Mouse (Mus musculus) hindbrain, embryonic 15.5 days (tissue): ENCODE results near the gene 1700018F24Rik. TPM values are rescaled to one million over a fixed set of nuclear protein-coding genes. Genes with fewer than 3 reads are reported as not detected.
"Not testable (repeated sequence)": the region's sequence is repeated elsewhere in the genome, so short reads cannot be mapped to it uniquely, and the experiment has no call there.

Experiments used
- ATAC-seq: fragments of 200-750 bp; cut with Nextera tagmentation; 2 replicates; pipeline ENCODE4 v1.8.0; 2017; ENCODE audit warnings: low read depth, moderate number of reproducible peaks, moderate TSS enrichment; ENCODE audit not compliant: low FRiP score
- H3K27ac ChIP-seq: fragments of 300-500 bp; sonication (generic); replicated peaks from 2 replicates; pipeline ENCODE4 v1.5.1; 2015; ENCODE audit warnings: mild to moderate bottlenecking, inconsistent platforms
- H3K27me3 ChIP-seq: fragments of 300-500 bp; sonication (generic); 2 replicates; pipeline ENCODE4 v1.6.1; 2015; ENCODE audit warnings: control low read depth, inconsistent platforms
- H3K36me3 ChIP-seq: fragments of 300-500 bp; sonication (generic); 2 replicates; pipeline ENCODE4 v1.6.1; 2015; ENCODE audit warnings: control low read depth, inconsistent platforms
- H3K4me1 ChIP-seq: fragments of 300-500 bp; sonication (generic); replicated peaks from 2 replicates; pipeline ENCODE4 v1.6.1; 2015; ENCODE audit warnings: control low read depth, inconsistent platforms
- H3K4me2 ChIP-seq: fragments of 300-500 bp; sonication (generic); 2 replicates; pipeline ENCODE4 v1.6.1; 2015; ENCODE audit warnings: moderate library complexity, mild to moderate bottlenecking, inconsistent platforms
- H3K4me3 ChIP-seq: fragments of 300-500 bp; sonication (generic); 2 replicates; pipeline ENCODE4 v1.5.1; 2015; ENCODE audit warnings: mild to moderate bottlenecking, inconsistent platforms
- H3K9ac ChIP-seq: fragments of 300-500 bp; sonication (generic); 2 replicates; pipeline ENCODE4 v1.6.1; 2015; ENCODE audit warnings: inconsistent platforms
- H3K9me3 ChIP-seq: fragments of 300-500 bp; sonication (generic); 2 replicates; pipeline ENCODE4 v1.6.1; 2016; ENCODE audit warnings: control low read depth, inconsistent platforms
- WGBS: fragments of 180-500 bp; shearing (Covaris S2); methylation state at CpG from one replicate; pipeline ENCODE4 v1.1.7; 2015; 5-methylcytosine and 5-hydroxymethylcytosine counted together
- polyA plus RNA-seq: library from polyadenylated mRNA; unstranded; fragments of >200 nt; fragmentation: Nextera tagmentation; extraction: Ambion mirVana; gene quantifications from 2 replicates; pipeline ENCODE4 v1.2.1, GENCODE M21; 2015

The 1700018F24Rik gene
- polyA plus RNA-seq, 1 experiment from 2014 or later, result not detected

- not testable (repeated sequence) for ATAC-seq, H3K4me2 ChIP-seq, H3K36me3 ChIP-seq, H3K9ac ChIP-seq, H3K9me3 ChIP-seq, H3K27me3 ChIP-seq, H3K4me1 ChIP-seq, H3K4me3 ChIP-seq, H3K27ac ChIP-seq
- WGBS, result 93% methylated on average over 3 of the region's 3 CpGs
Observed at GRCm38 (mm10) chr5:145054187-145054586, 11.4 kb downstream of the 1700018F24Rik start.

- Histone ChIP-seq H3K4me3 (no peak overlapping the region), H3K27ac (no peak overlapping the region), H3K9ac (no peak overlapping the region), H3K4me1 (no peaks in the 10 kb centered on the region), H3K27me3 (no peaks in the 10 kb centered on the region), H3K36me3 (no peaks in the 10 kb centered on the region), H3K4me2 (no peak overlapping the region), H3K9me3 (no peaks in the 10 kb centered on the region)
- WGBS, result 76% methylated on average over 8 of the region's 8 CpGs
- ATAC-seq, result no peak
Observed at GRCm38 (mm10) chr5:145057907-145058306, 15.1 kb downstream of the 1700018F24Rik start.

GRCm38 (mm10) chr5:145058722-145059121, 15.9 kb downstream of the 1700018F24Rik start:
- ATAC-seq, result no peak
- Histone ChIP-seq H3K4me3 (no peak overlapping the region), H3K27me3 (no peaks in the 10 kb centered on the region), H3K36me3 (no peaks in the 10 kb centered on the region), H3K4me2 (no peak overlapping the region), H3K4me1 (no peaks in the 10 kb centered on the region), H3K9ac (no peak overlapping the region), H3K9me3 (no peaks in the 10 kb centered on the region), H3K27ac (no peak overlapping the region)
- 88% methylated on average over 7 of the region's 7 CpGs for WGBS

GRCm38 (mm10) chr5:145059524-145059923, 16.7 kb downstream of the 1700018F24Rik start:
- Histone ChIP-seq H3K9me3 (no peaks in the 10 kb centered on the region), H3K27ac (no peak overlapping the region), H3K27me3 (no peaks in the 10 kb centered on the region), H3K9ac (no peak overlapping the region), H3K36me3 (no peaks in the 10 kb centered on the region), H3K4me3 (no peak overlapping the region), H3K4me1 (no peaks in the 10 kb centered on the region), H3K4me2 (no peak overlapping the region)
- ATAC-seq, result no peak
- 71% methylated on average over 2 of the region's 2 CpGs for WGBS

GRCm38 (mm10) chr5:145064765-145065340, 22.1 kb downstream of the 1700018F24Rik start:
- Histone ChIP-seq H3K36me3 (no peaks in the 10 kb centered on the region), H3K4me3 (no peak overlapping the region), H3K27me3 (0 out of 2 replicates have a peak, but pooled peaks cover 3% of the 10 kb centered on the region), H3K4me1 (no peaks in the 10 kb centered on the region), H3K9ac (no peak overlapping the region), H3K4me2 (no peak overlapping the region), H3K27ac (no peak overlapping the region), H3K9me3 (no peaks in the 10 kb centered on the region)
- ATAC-seq, result no peak
- WGBS, result 94% methylated on average over 1 of the region's 1 CpGs

GRCm38 (mm10) chr5:145068863-145069262, 26.1 kb downstream of the 1700018F24Rik start:
- H3K4me3 ChIP-seq, result no peak overlapping the region
- H3K9ac ChIP-seq, result no peak overlapping the region
- 55% methylated on average over 3 of the region's 3 CpGs for WGBS
- no peak overlapping the region for H3K27ac ChIP-seq
- H3K9me3 ChIP-seq, result no peaks in the 10 kb centered on the region
- H3K27me3 ChIP-seq, result 0 out of 2 replicates have a peak, but pooled peaks cover 3% of the 10 kb centered on the region
- no peak overlapping the region for H3K4me2 ChIP-seq
- H3K36me3 ChIP-seq, result no peaks in the 10 kb centered on the region
- H3K4me1 ChIP-seq, result no peaks in the 10 kb centered on the region
- ATAC-seq, result no peak

GRCm38 (mm10) chr5:145069707-145070106, 26.9 kb downstream of the 1700018F24Rik start:
- H3K9me3 ChIP-seq, result no peaks in the 10 kb centered on the region
- H3K27me3 ChIP-seq, result 0 out of 2 replicates have a peak, but pooled peaks cover 3% of the 10 kb centered on the region
- H3K36me3 ChIP-seq, result no peaks in the 10 kb centered on the region
- no peak overlapping the region for H3K9ac ChIP-seq
- H3K27ac ChIP-seq, result no peak overlapping the region
- no peak overlapping the region for H3K4me3 ChIP-seq
- WGBS, result 2% methylated on average over 5 of the region's 5 CpGs
- H3K4me2 ChIP-seq, result no peak overlapping the region
- no peaks in the 10 kb centered on the region for H3K4me1 ChIP-seq
- no peak for ATAC-seq

GRCm38 (mm10) chr5:145071342-145071741, 28.6 kb downstream of the 1700018F24Rik start:
- H3K9ac ChIP-seq, result no peak overlapping the region
- 0 out of 2 replicates have a peak, but pooled peaks cover 3% of the 10 kb centered on the region for H3K27me3 ChIP-seq
- H3K9me3 ChIP-seq, result no peaks in the 10 kb centered on the region
- 54% methylated on average over 6 of the region's 6 CpGs for WGBS
- ATAC-seq, result no peak
- no peak overlapping the region for H3K4me2 ChIP-seq
- no peaks in the 10 kb centered on the region for H3K4me1 ChIP-seq
- no peak overlapping the region for H3K4me3 ChIP-seq
- no peaks in the 10 kb centered on the region for H3K36me3 ChIP-seq
- H3K27ac ChIP-seq, result no peak overlapping the region

GRCm38 (mm10) chr5:145075081-145075480, 32.3 kb downstream of the 1700018F24Rik start:
- Histone ChIP-seq H3K9ac (no peak overlapping the region), H3K27me3 (no peaks in the 10 kb centered on the region), H3K27ac (no peak overlapping the region), H3K4me3 (no peak overlapping the region), H3K4me1 (no peaks in the 10 kb centered on the region), H3K9me3 (no peaks in the 10 kb centered on the region), H3K36me3 (no peaks in the 10 kb centered on the region), H3K4me2 (no peak overlapping the region)
- 63% methylated on average over 3 of the region's 3 CpGs for WGBS
- no peak for ATAC-seq

GRCm38 (mm10) chr5:145081866-145082613, 39.2 kb downstream of the 1700018F24Rik start:
- ATAC-seq, result no peak
- no peak overlapping the region for H3K9ac ChIP-seq
- H3K9me3 ChIP-seq, result no peaks in the 10 kb centered on the region
- H3K4me2 ChIP-seq, result no peak overlapping the region
- no peaks in the 10 kb centered on the region for H3K27me3 ChIP-seq
- WGBS, result 89% methylated on average over 10 of the region's 10 CpGs
- peaks cover 21% of the 10 kb centered on the region for H3K4me1 ChIP-seq
- H3K36me3 ChIP-seq, result no peaks in the 10 kb centered on the region
- no peak overlapping the region for H3K27ac ChIP-seq
- no peak overlapping the region for H3K4me3 ChIP-seq

GRCm38 (mm10) chr5:145083201-145083600, 40.4 kb downstream of the 1700018F24Rik start:
- peak overlapping the region; percentile 81 for H3K27ac ChIP-seq
- ATAC-seq, result peak; percentile 40
- peaks cover 21% of the 10 kb centered on the region for H3K4me1 ChIP-seq
- not testable (repeated sequence) for H3K9me3 ChIP-seq, H3K27me3 ChIP-seq, H3K36me3 ChIP-seq
- H3K4me2 ChIP-seq, result peak overlapping the region; percentile 90
- peak overlapping the region; percentile 88 for H3K4me3 ChIP-seq
- WGBS, result 52% methylated on average over 6 of the region's 6 CpGs
- H3K9ac ChIP-seq, result peak overlapping the region; percentile 96

- Histone ChIP-seq H3K27ac (peak within 1 kb of the TSS; percentile 81), H3K9me3 (no peaks in the 10 kb centered on the region), H3K36me3 (no peaks in the 10 kb centered on the region), H3K4me3 (peak within 1 kb of the TSS; percentile 88), H3K27me3 (no peaks in the 10 kb centered on the region), H3K9ac (peak within 1 kb of the TSS; percentile 96), H3K4me2 (peak within 1 kb of the TSS; percentile 90), H3K4me1 (peaks cover 21% of the 10 kb centered on the region)
- peak; percentile 96 for ATAC-seq
- WGBS, result under 1% methylated on average over 52 of the region's 54 CpGs
Observed at GRCm38 (mm10) chr5:145083632-145084451, 41.1 kb downstream of the 1700018F24Rik start, which contains the start of the genes Arpc1a and Kpna7. Gene Arpc1a (plus strand): TSS chr5:145083830. Gene Kpna7 (minus strand): TSS chr5:145084030.
